Mouse (Mus musculus) ES-E14 (cell line): Measurements from ENCODE around the gene Cask.

Experiments used
- CHD2 ChIP-seq: IDR thresholded peaks from 2 replicates; pipeline ENCODE4 v1.6.1; 2014; ENCODE audit warnings: mild to moderate bottlenecking, low read depth, low read length, inconsistent platforms
- HCFC1 ChIP-seq: IDR thresholded peaks from 2 replicates; pipeline ENCODE4 v1.6.1; 2012; ENCODE audit warnings: low read length, inconsistent platforms, borderline replicate concordance; ENCODE audit not compliant: insufficient read depth
- MAFK ChIP-seq: IDR thresholded peaks from 2 replicates; pipeline ENCODE4 v1.6.1; 2014; ENCODE audit warnings: mild to moderate bottlenecking, low read depth, low read length, inconsistent platforms; ENCODE audit not compliant: insufficient read depth
- ZC3H11A ChIP-seq: IDR thresholded peaks from 2 replicates; pipeline ENCODE4 v1.6.1; 2012; ENCODE audit warnings: low read depth, mild to moderate bottlenecking, inconsistent platforms, low read length, borderline replicate concordance

DNA sequence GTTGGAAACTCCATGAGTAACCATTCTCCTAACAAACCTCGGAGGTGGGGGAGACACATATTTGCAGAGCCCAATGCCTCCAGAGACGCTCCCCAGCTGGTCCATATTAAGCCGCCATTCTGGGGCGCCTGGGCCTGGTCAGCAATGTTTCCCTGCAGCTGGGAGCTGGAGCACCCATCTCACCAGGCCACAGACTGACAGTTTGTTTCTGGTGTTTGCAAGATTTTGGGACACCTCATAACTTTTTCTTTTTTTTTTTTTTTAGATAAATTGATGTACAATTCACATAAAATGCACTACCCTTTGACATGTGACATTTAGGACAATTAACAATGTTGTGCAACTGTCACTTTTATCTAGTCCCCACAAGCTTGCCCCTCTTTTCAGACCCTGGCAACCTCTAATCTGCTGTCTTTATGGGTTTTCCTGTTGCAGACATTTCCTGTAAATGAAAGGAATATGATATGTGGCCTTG, 378.4 kb downstream of the Cask start:
- TF ChIP-seq HCFC1 = no peak
- TF ChIP-seq ZC3H11A = no peak
- no peak for TF ChIP-seq MAFK
- no peak for TF ChIP-seq CHD2
